Mouse (Mus musculus): ENCODE results near the gene Fgf5. TPM values are rescaled to one million over a fixed set of nuclear protein-coding genes. Genes with fewer than 3 reads are reported as not detected.

Gene Fgf5
- polyA plus RNA-seq (2012; rRNA removed), result 0.06 and 1.6 TPM in 2 replicates

GRCm38 (mm10) chr5:98253838-98254821 lies at the start of gene Fgf5:
Fgf5 (plus strand) TSS chr5:98254184.

Other genes starting within 250 kb of the Fgf5 start
- gene Antxr2, start 223.1 kb upstream of the Fgf5 start, polyA plus RNA-seq (2012; rRNA removed), result 4.4 and 7.2 TPM in 2 replicates
- gene Prdm8, start 87.0 kb upstream of the Fgf5 start, polyA plus RNA-seq (2012; rRNA removed), result 4.7 and 5.2 TPM in 2 replicates
- gene Cfap299, start 75.1 kb downstream of the Fgf5 start, polyA plus RNA-seq (2012; rRNA removed), result 0.35 and 0.53 TPM in 2 replicates